Mouse (Mus musculus) G1E (cell line): ENCODE measurements at regions not wholly inside any gene's neighbourhood (a gene's known extent, or its start where the extent isn't known, plus 50 kb on each side); places are given as distances from the start of the nearest gene placed in this dataset.

Source experiments
- CTCF ChIP-seq: IDR thresholded peaks from 2 replicates; pipeline ENCODE4 v1.5.1; 2012; ENCODE audit warnings: low read depth, low read length, inconsistent platforms, mixed read lengths
- GATA1 ChIP-seq: IDR thresholded peaks from 2 replicates; pipeline ENCODE4 v1.6.1; 2012; ENCODE audit warnings: borderline replicate concordance, low read length, inconsistent platforms, mixed read lengths
- POLR2AphosphoS5 ChIP-seq: IDR thresholded peaks from 2 replicates; pipeline ENCODE4 v1.6.1; 2012; ENCODE audit warnings: low read depth, low read length, inconsistent platforms; ENCODE audit not compliant: insufficient replicate concordance
- TAL1 ChIP-seq: conservative IDR thresholded peaks from 2 replicates; pipeline ENCODE4 v1.6.1; 2012; ENCODE audit warnings: low read depth, low read length, inconsistent platforms, mixed read lengths

DNA sequence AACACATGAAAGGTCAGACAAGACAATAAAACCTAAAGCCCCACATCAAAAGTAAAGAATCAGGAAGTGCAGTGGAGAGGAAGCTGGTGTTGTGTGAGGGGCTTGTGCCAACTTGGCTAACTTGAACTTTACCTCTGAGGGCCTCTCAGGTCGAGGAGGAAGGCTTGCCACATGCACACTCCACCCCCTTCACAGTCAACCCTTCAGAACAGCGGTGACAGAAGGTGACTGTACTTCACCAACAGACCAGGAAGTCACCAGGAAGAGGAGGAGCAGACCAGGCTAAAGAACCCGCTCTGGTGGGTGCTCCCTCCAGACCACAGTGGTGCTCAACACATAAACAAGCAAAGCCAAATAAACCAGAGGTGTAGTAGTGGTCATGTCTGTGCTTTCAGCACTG, 341.0 kb downstream of the Zfp706 start:
- no peak for TF ChIP-seq CTCF
- TF ChIP-seq GATA1, result no peak
- TF ChIP-seq POLR2AphosphoS5, result no peak
- TF ChIP-seq TAL1, result no peak
